Mouse (Mus musculus) heart, embryonic 11.5 days (tissue): ENCODE measurements around the gene Slc31a2. TPM values are rescaled to one million over a fixed set of nuclear protein-coding genes. Genes with fewer than 3 reads are reported as not detected.
A peak's percentile ranks its signal among the peaks of the same experiment; 100 is the strongest.

Experiments
- ATAC-seq: fragments of 200-750 bp; cut with Nextera tagmentation; replicated peaks from 2 replicates; pipeline ENCODE4 v1.8.0; 2017; ENCODE audit warnings: moderate library complexity; ENCODE audit not compliant: insufficient number of reproducible peaks, low FRiP score, low TSS enrichment
- H3K27ac ChIP-seq: fragments of 300-500 bp; sonication (generic); 2 replicates; pipeline ENCODE4 v1.5.1; 2014; ENCODE audit warnings: mild to moderate bottlenecking, low read depth, low read length
- H3K27me3 ChIP-seq: fragments of 300-500 bp; sonication (generic); 2 replicates; pipeline ENCODE4 v1.6.1; 2014; ENCODE audit warnings: mild to moderate bottlenecking, low read length, mixed read lengths; ENCODE audit not compliant: control insufficient read depth, insufficient read depth
- H3K36me3 ChIP-seq: fragments of 300-500 bp; sonication (generic); 2 replicates; pipeline ENCODE4 v1.6.1; 2014; ENCODE audit warnings: mild to moderate bottlenecking, low read length, moderate library complexity, mixed read lengths; ENCODE audit not compliant: control insufficient read depth, insufficient read depth
- H3K4me1 ChIP-seq: fragments of 300-500 bp; sonication (generic); 2 replicates; pipeline ENCODE4 v1.6.1; 2014; ENCODE audit warnings: low read length; ENCODE audit not compliant: control insufficient read depth, insufficient read depth
- H3K4me2 ChIP-seq: fragments of 300-500 bp; sonication (generic); 2 replicates; pipeline ENCODE4 v1.6.1; 2014; ENCODE audit warnings: mild to moderate bottlenecking, moderate library complexity
- H3K4me3 ChIP-seq: fragments of 300-500 bp; sonication (generic); 2 replicates; pipeline ENCODE4 v1.5.1; 2014; ENCODE audit warnings: low read depth, low read length
- H3K9ac ChIP-seq: fragments of 300-500 bp; sonication (generic); 2 replicates; pipeline ENCODE4 v1.6.1; 2014; ENCODE audit warnings: mild to moderate bottlenecking, low read depth, low read length, moderate library complexity
- H3K9me3 ChIP-seq: fragments of 300-500 bp; sonication (generic); replicated peaks from 2 replicates; pipeline ENCODE4 v1.6.1; 2016; ENCODE audit warnings: low read length; ENCODE audit not compliant: control insufficient read depth
- WGBS: fragments of 180-500 bp; shearing (Covaris S2); extraction: QIAGEN DNeasy Blood & Tissue Kit; methylation state at CpG from one replicate; pipeline ENCODE4 v1.1.7; 2014; ENCODE audit not compliant: insufficient replicate concordance; 5-methylcytosine and 5-hydroxymethylcytosine counted together
- polyA plus RNA-seq: library from polyadenylated mRNA; unstranded; fragments of >200 nt; fragmentation: Nextera tagmentation; extraction: Ambion mirVana; gene quantifications from 2 replicates; pipeline ENCODE4 v1.2.1, GENCODE M21; 2014

Slc31a2 gene
- polyA plus RNA-seq, 1 experiment from 2014 or later = 14.4 TPM

- Histone ChIP-seq H3K4me1 (no peaks in the 10 kb centered on the region), H3K27me3 (no peaks in the 10 kb centered on the region), H3K4me3 (no peak overlapping the region), H3K9ac (no peak overlapping the region), H3K4me2 (no peak overlapping the region), H3K9me3 (no peaks in the 10 kb centered on the region), H3K36me3 (peaks cover 10% of the 10 kb centered on the region), H3K27ac (no peak overlapping the region)
- no peak for ATAC-seq
- WGBS = 80% methylated on average over 4 of the region's 4 CpGs
These were observed 83.5 kb downstream of the Slc31a2 start for GRCm38 (mm10) chr4:62345827-62346226.

GRCm38 (mm10) chr4:62347605-62348328 is 85.4 kb downstream of the Slc31a2 start:
- Histone ChIP-seq H3K4me3 (no peak overlapping the region), H3K9me3 (no peaks in the 10 kb centered on the region), H3K9ac (no peak overlapping the region), H3K36me3 (peaks cover 14% of the 10 kb centered on the region), H3K4me2 (0 out of 2 replicates have a peak overlapping the region, but pooled peaks have one; percentile 7), H3K4me1 (no peaks in the 10 kb centered on the region), H3K27me3 (no peaks in the 10 kb centered on the region), H3K27ac (peak overlapping the region; percentile 54)
- 50% methylated on average over 9 of the region's 9 CpGs for WGBS
- peak; percentile 65 for ATAC-seq

Other genes starting within 250 kb of the Slc31a2 start
- not detected in 2 replicates for gene Mup20, start 208.4 kb upstream of the Slc31a2 start, polyA plus RNA-seq
- not detected in 2 replicates for gene Mup3, start 175.2 kb upstream of the Slc31a2 start, polyA plus RNA-seq
- gene Mup21, start 111.7 kb upstream of the Slc31a2 start, polyA plus RNA-seq = not detected in 2 replicates
- 8.9 and 9.0 TPM in 2 replicates for gene Zfp37, start 31.5 kb upstream of the Slc31a2 start, polyA plus RNA-seq
- 15.9 and 17.6 TPM in 2 replicates for gene Fkbp15, start 98.0 kb downstream of the Slc31a2 start, polyA plus RNA-seq
- 39.0 and 48.7 TPM in 2 replicates for gene Slc31a1, start 98.2 kb downstream of the Slc31a2 start, polyA plus RNA-seq
- gene Cdc26, start 146.1 kb downstream of the Slc31a2 start, polyA plus RNA-seq = 101 and 103 TPM in 2 replicates
- gene Prpf4, start 146.2 kb downstream of the Slc31a2 start, polyA plus RNA-seq = 17.0 and 18.0 TPM in 2 replicates
- gene Rnf183, start 172.7 kb downstream of the Slc31a2 start, polyA plus RNA-seq = not detected in 2 replicates
- 2.9 and 3.0 TPM in 2 replicates for gene Wdr31, start 208.3 kb downstream of the Slc31a2 start, polyA plus RNA-seq
- 0.52 and 0.83 TPM in 2 replicates for gene Bspry, start 217.5 kb downstream of the Slc31a2 start, polyA plus RNA-seq
- 6.7 and 11.4 TPM in 2 replicates for gene Hdhd3, start 240.9 kb downstream of the Slc31a2 start, polyA plus RNA-seq